Mouse (Mus musculus) C2C12 (cell line): ENCODE measurements around the gene H2-DMb2.

Experiments used
- CEBPB ChIP-seq: IDR thresholded peaks from one replicate; pipeline ENCODE4 v1.6.1; 2011; ENCODE audit warnings: low read depth, mild to moderate bottlenecking, control low read depth, moderate library complexity
- CTCF ChIP-seq: IDR thresholded peaks from one replicate; pipeline ENCODE4 v1.5.1; 2011; ENCODE audit not compliant: control insufficient read depth, insufficient read depth, insufficient read length
- FOSL1 ChIP-seq: IDR thresholded peaks from one replicate; pipeline ENCODE4 v1.8.0; 2011; ENCODE audit warnings: mild to moderate bottlenecking, low read length; ENCODE audit not compliant: poor library complexity, insufficient read depth, severe bottlenecking
- MAX ChIP-seq: IDR thresholded peaks from one replicate; pipeline ENCODE4 v1.6.1; 2011; ENCODE audit warnings: mild to moderate bottlenecking, control low read depth
- MYOD1 ChIP-seq: IDR thresholded peaks from one replicate; pipeline ENCODE4 v1.6.1; 2011; ENCODE audit warnings: low read depth; ENCODE audit not compliant: control insufficient read depth, insufficient read length
- MYOG ChIP-seq: IDR thresholded peaks from one replicate; pipeline ENCODE4 v1.6.1; 2011; ENCODE audit not compliant: control insufficient read depth, insufficient read length; ENCODE audit errors: extremely low read depth
- USF1 ChIP-seq: IDR thresholded peaks from one replicate; pipeline ENCODE4 v1.6.1; 2011; ENCODE audit warnings: low read depth, mild to moderate bottlenecking, control low read depth, moderate library complexity

- TF ChIP-seq CTCF (no peak), CEBPB (no peak), MAX (no peak), USF1 (no peak), MYOD1 (no peak), MYOG (no peak), FOSL1 (no peak)
Measured at GRCm38 (mm10) chr17:34118113-34118872, 24.8 kb upstream of the H2-DMb2 start.
